Mouse (Mus musculus) ES-Bruce4 (cell line): ENCODE measurements around the gene Rab30. TPM values are rescaled to one million over a fixed set of nuclear protein-coding genes. Genes with fewer than 3 reads are reported as not detected.

Experiments used
- H3K27ac ChIP-seq: 2 replicates; pipeline ENCODE4 v1.5.1; 2012; ENCODE audit warnings: low read length, inconsistent platforms; ENCODE audit not compliant: insufficient read depth
- H3K27me3 ChIP-seq: 2 replicates; pipeline ENCODE4 v1.6.1; 2012; ENCODE audit warnings: mild to moderate bottlenecking, low read length, inconsistent platforms; ENCODE audit not compliant: control insufficient read depth, poor library complexity, insufficient read depth, severe bottlenecking
- H3K36me3 ChIP-seq: 2 replicates; pipeline ENCODE4 v1.6.1; 2012; ENCODE audit warnings: inconsistent platforms, mild to moderate bottlenecking, low read length, moderate library complexity; ENCODE audit not compliant: control insufficient read depth, poor library complexity, insufficient read depth, severe bottlenecking
- H3K4me1 ChIP-seq: one replicate; pipeline ENCODE4 v1.8.1; 2011; ENCODE audit warnings: low read length; ENCODE audit not compliant: control insufficient read depth, insufficient read depth
- H3K4me3 ChIP-seq: 2 replicates; pipeline ENCODE4 v1.5.1; 2011; ENCODE audit warnings: low read depth, mild to moderate bottlenecking, low read length
- H3K9ac ChIP-seq: 2 replicates; pipeline ENCODE4 v1.6.1; 2012; ENCODE audit warnings: low read depth, mild to moderate bottlenecking, inconsistent platforms; ENCODE audit not compliant: poor library complexity, severe bottlenecking
- H3K9me3 ChIP-seq: replicated peaks from 2 replicates; pipeline ENCODE4 v1.6.1; 2012; ENCODE audit warnings: mild to moderate bottlenecking, low read length, inconsistent platforms; ENCODE audit not compliant: control insufficient read depth, poor library complexity, insufficient read depth, severe bottlenecking
- CTCF ChIP-seq: IDR thresholded peaks from one replicate; pipeline ENCODE4 v1.8.1; 2011; ENCODE audit warnings: low read depth, low read length
- EP300 ChIP-seq: IDR thresholded peaks from 2 replicates; pipeline ENCODE4 v1.6.1; 2011; ENCODE audit warnings: low read depth, low read length; ENCODE audit not compliant: insufficient read depth
- POLR2A ChIP-seq: IDR thresholded peaks from one replicate; pipeline ENCODE4 v1.8.1; 2011; ENCODE audit warnings: low read length; ENCODE audit not compliant: insufficient read depth
- polyA plus RNA-seq: library from polyadenylated mRNA; stranded (reverse); fragments of >200 nt; gene quantifications from 2 replicates; pipeline ENCODE4 v1.2.4, GENCODE M21; 2011; ENCODE audit warnings: low read depth; ENCODE audit not compliant: missing spikeins, insufficient read depth, insufficient read length

The Rab30 gene
- polyA plus RNA-seq, 1 experiment = 3.7 TPM

DNA sequence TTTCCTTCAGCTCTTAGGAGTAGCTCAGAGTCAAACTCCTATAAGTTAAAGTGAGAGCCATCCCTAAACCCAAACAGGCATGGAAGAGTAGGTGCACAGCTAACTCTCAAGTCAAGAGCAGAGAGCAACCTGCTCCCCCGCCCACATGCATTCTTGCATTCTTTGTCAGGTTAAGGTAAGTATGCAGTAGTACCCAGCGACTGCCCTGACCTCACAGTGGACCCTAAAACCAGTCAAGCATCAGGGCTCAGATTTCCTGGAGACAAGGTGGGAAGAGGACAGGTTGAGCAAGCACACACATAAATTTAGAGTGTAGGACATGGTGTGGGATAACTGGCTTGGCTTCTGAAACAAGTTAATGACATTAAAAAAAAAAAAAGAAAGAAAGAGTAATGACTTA is 37.7 kb downstream of the Rab30 start:
- H3K36me3 ChIP-seq = no peaks in the 10 kb centered on the region
- no peaks in the 10 kb centered on the region for H3K27me3 ChIP-seq
- H3K27ac ChIP-seq = no peak overlapping the region
- no peaks in the 10 kb centered on the region for H3K4me1 ChIP-seq
- H3K9ac ChIP-seq = no peak overlapping the region
- H3K4me3 ChIP-seq = no peak overlapping the region
- no peak for TF ChIP-seq POLR2A
- TF ChIP-seq EP300 = no peak
- TF ChIP-seq CTCF = no peak
- no peaks in the 10 kb centered on the region for H3K9me3 ChIP-seq

DNA sequence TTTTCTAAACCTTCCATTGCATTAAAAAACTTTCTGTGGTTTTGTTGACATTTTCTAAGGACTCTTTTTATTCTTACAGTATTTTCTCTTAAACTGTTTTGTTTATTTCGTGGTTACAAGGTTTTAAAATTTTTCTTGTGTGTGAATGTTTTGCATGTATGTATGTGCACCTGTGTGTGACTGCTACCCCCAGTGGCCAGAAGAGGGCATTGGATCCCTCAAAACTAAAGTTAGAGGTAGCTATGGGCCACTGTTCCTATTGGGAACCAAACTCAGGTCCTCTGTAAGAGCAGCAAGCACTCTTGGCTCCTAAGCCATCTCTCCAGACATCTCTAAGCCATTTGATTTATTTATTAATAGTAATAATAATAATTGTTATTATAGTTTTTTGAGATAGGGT is 40.0 kb downstream of the Rab30 start:
- Histone ChIP-seq H3K9ac (no peak overlapping the region), H3K27ac (no peak overlapping the region), H3K36me3 (no peaks in the 10 kb centered on the region), H3K9me3 (no peaks in the 10 kb centered on the region), H3K4me3 (no peak overlapping the region), H3K4me1 (no peaks in the 10 kb centered on the region), H3K27me3 (no peaks in the 10 kb centered on the region)
- TF ChIP-seq POLR2A (no peak), EP300 (no peak), CTCF (no peak)

DNA sequence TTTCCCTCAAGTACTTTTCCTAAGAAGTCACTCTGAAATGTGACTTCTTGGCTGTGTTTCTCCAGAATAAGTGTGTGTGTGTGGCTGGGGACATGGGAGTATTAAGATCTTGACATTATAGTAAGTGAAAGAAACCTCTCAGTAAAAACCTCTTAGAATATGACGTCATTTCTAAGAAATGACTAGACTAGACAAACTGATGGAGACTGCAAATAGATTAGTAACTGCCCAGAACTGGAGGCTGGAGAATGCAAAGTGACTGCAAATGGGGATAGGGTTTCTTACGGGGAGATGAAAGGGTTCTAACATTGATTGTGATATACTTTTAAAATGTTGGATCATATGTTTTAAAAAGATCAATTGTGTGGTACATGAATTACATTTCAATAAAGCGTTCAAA is 40.5 kb downstream of the Rab30 start:
- TF ChIP-seq EP300 = no peak
- TF ChIP-seq CTCF = no peak
- TF ChIP-seq POLR2A = no peak
- no peaks in the 10 kb centered on the region for H3K27me3 ChIP-seq
- H3K9ac ChIP-seq = no peak overlapping the region
- no peaks in the 10 kb centered on the region for H3K4me1 ChIP-seq
- H3K9me3 ChIP-seq = no peaks in the 10 kb centered on the region
- H3K36me3 ChIP-seq = no peaks in the 10 kb centered on the region
- no peak overlapping the region for H3K4me3 ChIP-seq
- no peak overlapping the region for H3K27ac ChIP-seq

DNA sequence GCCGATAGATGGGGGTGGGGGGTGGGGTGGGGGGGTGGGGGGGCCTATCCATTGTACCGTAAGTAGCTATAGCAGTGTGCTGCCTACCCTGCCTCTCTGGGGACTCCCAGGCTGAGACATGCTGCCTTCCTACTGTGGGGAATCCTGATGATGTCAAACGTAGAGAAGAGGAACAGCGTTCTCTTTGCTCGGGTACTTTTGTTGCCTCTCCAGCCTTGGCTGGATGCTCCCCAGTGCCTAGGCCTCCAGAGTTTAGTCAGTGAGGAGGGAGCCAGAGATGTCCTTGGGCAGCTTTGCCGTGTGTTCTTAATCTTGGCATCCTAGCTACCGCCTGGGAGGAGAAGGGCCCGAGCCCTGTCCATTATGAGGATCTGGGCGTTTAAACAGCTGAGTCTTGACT is 41.1 kb downstream of the Rab30 start:
- Histone ChIP-seq H3K9ac (no peak overlapping the region), H3K4me3 (no peak overlapping the region), H3K27ac (no peak overlapping the region), H3K9me3 (no peaks in the 10 kb centered on the region), H3K4me1 (no peaks in the 10 kb centered on the region), H3K27me3 (no peaks in the 10 kb centered on the region), H3K36me3 (no peaks in the 10 kb centered on the region)
- TF ChIP-seq EP300 (no peak), POLR2A (no peak), CTCF (no peak)

DNA sequence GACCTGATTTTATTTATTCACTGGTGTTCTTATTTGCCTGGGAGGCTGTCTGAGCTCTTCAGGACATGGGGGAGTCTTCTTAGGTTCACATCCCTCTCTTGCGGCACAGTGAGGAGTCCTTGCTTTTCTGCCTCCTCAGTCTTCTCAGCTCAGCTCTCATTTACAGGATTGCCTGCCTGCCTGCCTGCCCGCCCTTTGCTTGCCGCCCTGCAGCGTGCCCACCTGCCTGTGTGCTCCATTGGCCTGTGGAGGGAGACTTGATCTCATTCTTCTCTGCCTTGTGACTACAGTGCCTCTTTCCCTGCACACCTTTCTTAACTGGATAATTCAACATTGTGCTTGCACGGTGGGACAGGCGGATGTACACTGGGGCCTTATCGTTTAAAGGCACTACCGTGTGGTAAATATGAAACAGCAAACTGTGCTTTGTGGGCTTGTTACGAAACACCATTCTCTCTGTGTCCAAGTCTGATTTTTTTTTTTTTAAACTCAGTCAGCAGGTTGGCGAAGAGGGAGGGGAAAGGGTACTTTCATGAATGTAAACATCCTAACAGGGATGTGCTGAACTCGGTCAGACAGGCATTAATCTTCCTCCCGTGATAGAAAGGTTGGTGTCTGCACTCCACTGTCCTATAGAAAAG is 41.9 kb downstream of the Rab30 start:
- H3K4me1 ChIP-seq = no peaks in the 10 kb centered on the region
- no peak overlapping the region for H3K4me3 ChIP-seq
- no peak for TF ChIP-seq CTCF
- no peak for TF ChIP-seq EP300
- TF ChIP-seq POLR2A = no peak
- H3K27ac ChIP-seq = no peak overlapping the region
- no peaks in the 10 kb centered on the region for H3K27me3 ChIP-seq
- no peak overlapping the region for H3K9ac ChIP-seq
- no peaks in the 10 kb centered on the region for H3K9me3 ChIP-seq
- H3K36me3 ChIP-seq = no peaks in the 10 kb centered on the region

DNA sequence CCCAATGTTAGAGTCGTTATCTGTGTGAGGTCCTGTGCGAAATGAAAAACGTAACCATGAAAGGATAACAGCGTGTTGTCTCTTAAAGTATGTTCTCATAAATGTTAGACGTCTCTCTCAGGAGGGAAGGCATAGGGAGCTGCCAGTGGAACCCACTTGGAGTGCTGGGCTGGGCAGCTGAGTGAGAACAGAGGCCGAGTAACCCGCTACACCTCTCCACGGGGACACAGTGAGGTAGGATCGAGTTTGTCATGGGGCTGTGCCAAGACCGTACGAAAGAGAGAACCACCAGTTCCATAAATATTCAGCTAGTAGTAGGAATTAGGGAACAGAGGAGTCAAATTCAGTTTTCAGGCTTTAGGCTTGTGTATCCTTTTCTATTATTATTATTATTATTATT is 42.5 kb downstream of the Rab30 start:
- Histone ChIP-seq H3K36me3 (no peaks in the 10 kb centered on the region), H3K9me3 (no peaks in the 10 kb centered on the region), H3K4me1 (no peaks in the 10 kb centered on the region), H3K4me3 (no peak overlapping the region), H3K9ac (no peak overlapping the region), H3K27me3 (no peaks in the 10 kb centered on the region), H3K27ac (no peak overlapping the region)
- TF ChIP-seq EP300 = no peak
- TF ChIP-seq CTCF = no peak
- TF ChIP-seq POLR2A = no peak

DNA sequence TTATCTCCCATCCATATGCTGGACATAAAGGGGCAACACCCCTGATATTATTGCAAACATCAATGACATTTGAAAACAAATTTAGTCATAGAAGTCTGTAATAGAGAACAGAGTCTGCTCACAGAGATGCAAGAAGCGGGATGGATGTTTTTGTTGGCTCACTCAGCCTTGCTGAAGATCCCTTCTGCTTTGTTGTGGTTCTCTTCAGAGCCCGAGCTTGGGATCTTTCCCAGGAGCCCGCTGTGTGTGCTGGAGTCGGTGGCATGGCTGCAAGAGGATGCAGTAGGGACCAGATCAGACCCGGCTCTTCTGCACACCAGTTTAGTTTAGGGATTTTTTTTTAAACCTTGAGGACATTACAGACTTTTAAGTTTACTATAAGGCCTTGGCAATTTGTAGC is 54.3 kb downstream of the Rab30 start:
- TF ChIP-seq POLR2A (no peak), EP300 (no peak), CTCF (no peak)
- Histone ChIP-seq H3K27ac (no peak overlapping the region), H3K36me3 (no peaks in the 10 kb centered on the region), H3K9me3 (no peaks in the 10 kb centered on the region), H3K27me3 (no peaks in the 10 kb centered on the region), H3K9ac (no peak overlapping the region), H3K4me1 (no peaks in the 10 kb centered on the region), H3K4me3 (no peak overlapping the region)
